Mouse (Mus musculus): Measurements from ENCODE around the gene Cd109. TPM values are rescaled to one million over a fixed set of nuclear protein-coding genes. Genes with fewer than 3 reads are reported as not detected.

Gene Cd109
- polyA plus RNA-seq, 1 experiment from 2014 or later = 14.2 TPM

DNA sequence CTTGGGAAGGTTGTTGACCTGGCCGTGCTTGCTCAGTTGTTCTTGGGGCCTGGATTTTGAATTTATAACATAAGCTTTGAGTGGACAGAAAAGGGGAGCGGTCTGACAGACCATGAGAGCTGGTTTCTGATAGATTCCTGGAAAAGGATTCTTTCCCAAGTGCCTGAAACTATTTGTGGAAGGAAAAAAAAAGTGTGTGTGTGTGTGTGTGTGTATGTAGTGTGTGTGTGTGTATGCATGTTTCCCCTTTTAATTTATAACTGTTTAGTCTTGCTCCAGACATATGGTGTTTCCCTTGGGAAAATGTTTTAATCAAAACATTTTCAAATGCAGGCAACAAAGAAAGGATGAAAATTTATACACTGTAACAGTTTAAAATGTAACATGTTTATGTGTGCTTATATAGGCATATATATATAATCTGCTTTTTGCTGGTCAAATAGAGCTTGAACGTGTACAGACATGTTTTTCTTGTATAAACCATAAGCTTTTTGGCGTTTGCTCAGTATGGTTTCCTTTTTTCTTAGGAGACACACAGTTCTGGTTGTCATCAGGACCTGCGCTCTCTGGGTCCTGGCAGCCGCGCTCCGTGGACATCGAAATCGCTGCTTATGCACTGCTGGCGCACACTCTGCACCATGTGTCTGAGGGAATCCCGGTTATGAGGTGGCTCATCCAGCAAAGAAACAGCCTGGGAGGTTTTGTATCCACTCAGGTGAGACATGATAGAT, 87.3 kb downstream of the Cd109 start:
- H3K4me1 ChIP-seq (ENCODE audit: insufficient read depth) = no peaks in the 10 kb centered on the region
- H3K27me3 ChIP-seq (ENCODE audit: insufficient read depth, low read length) = no peaks in the 10 kb centered on the region
- H3K4me2 ChIP-seq = no peak overlapping the region
- no peak overlapping the region for H3K9ac ChIP-seq
- H3K9me3 ChIP-seq (ENCODE audit: low read depth, low read length) = peaks cover 8% of the 10 kb centered on the region; the same call in 1 of the 2 replicates
- no peak overlapping the region; the same call in 1 of the 2 replicates for H3K27ac ChIP-seq (ENCODE audit: low read depth)
- TF ChIP-seq CTCF (IDR thresholded peaks at IDR 0.05; ENCODE audit: low read depth) = no peak
- H3K4me3 ChIP-seq (ENCODE audit: low read depth, low read length) = no peak overlapping the region
- peak; percentile 12 for DNase-seq
- no peaks in the 10 kb centered on the region for H3K36me3 ChIP-seq (ENCODE audit: insufficient read depth)
- ATAC-seq (ENCODE audit: insufficient read depth) = peak; percentile 31; the same call in 1 of the 2 replicates
- WGBS = 77% methylated on average over 12 of the region's 12 CpGs

GRCm38 (mm10) chr9:78720888-78721798, 105.8 kb downstream of the Cd109 start:
- ATAC-seq (ENCODE audit: insufficient read depth) (no peak), DNase-seq (peak; percentile 23)
- no peaks in the 10 kb centered on the region for H3K27me3 ChIP-seq (ENCODE audit: insufficient read depth, low read length)
- H3K4me1 ChIP-seq (ENCODE audit: insufficient read depth) = no peaks in the 10 kb centered on the region
- H3K9me3 ChIP-seq (ENCODE audit: low read depth, low read length) = no peaks in the 10 kb centered on the region
- H3K9ac ChIP-seq = no peak overlapping the region
- 62% methylated on average over 6 of the region's 6 CpGs for WGBS
- no peak overlapping the region for H3K4me3 ChIP-seq (ENCODE audit: low read depth, low read length)
- no peaks in the 10 kb centered on the region for H3K36me3 ChIP-seq (ENCODE audit: insufficient read depth)
- no peak overlapping the region for H3K4me2 ChIP-seq
- no peak overlapping the region for H3K27ac ChIP-seq (ENCODE audit: low read depth)
- peak; percentile 48 for TF ChIP-seq CTCF (IDR thresholded peaks at IDR 0.05; ENCODE audit: low read depth)

DNA sequence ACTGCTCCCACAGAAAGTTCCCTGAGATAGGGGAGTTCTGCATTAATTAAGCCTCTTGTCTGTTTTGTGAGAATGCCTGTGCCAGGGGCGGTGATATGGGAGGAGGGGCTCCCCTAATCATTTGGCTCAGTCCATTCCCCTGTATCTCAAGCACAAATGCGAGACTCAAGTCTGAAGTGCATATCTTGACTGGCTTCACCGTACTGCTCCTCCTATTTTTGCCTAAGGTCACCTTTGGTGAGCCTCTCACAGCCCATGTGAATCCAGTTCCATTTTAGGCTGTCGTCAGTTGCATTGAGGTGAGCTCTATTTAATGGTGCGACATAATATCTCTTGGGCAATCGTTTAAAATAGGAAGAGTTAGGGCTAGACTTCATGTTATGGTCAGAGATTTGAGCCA, 116.6 kb downstream of the Cd109 start:
- ATAC-seq (ENCODE audit: insufficient read depth) = no peak
- 65% methylated on average over 6 of the region's 6 CpGs for WGBS
- no peak overlapping the region for H3K27ac ChIP-seq (ENCODE audit: low read depth)

DNA sequence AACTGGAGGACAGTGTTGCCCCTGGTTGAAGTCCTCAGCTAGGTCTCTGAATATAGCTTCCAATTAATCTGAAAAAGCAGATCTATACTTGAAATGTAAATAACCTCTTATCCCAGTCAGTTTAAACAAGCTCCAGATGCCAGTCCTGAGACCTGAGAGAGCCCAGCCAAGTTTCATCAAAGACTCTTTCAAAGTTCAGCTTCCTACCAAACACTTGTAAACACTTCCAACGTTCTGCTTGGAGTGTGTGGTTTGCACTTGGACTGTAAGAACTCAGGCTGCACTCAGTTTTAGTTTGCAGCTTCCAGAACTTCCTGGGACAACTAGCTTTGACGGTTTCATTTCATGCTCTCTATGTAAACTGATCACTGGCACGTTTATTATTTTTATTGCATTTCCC, 120.2 kb downstream of the Cd109 start:
- ATAC-seq (ENCODE audit: insufficient read depth) = 0 out of 2 replicates have a peak, but pooled peaks have one; percentile 38
- H3K36me3 ChIP-seq (ENCODE audit: insufficient read depth) = no peaks in the 10 kb centered on the region
- H3K9ac ChIP-seq = no peak overlapping the region
- H3K27me3 ChIP-seq (ENCODE audit: insufficient read depth, low read length) = no peaks in the 10 kb centered on the region
- no peak for TF ChIP-seq CTCF (IDR thresholded peaks at IDR 0.05; ENCODE audit: low read depth)
- H3K4me3 ChIP-seq (ENCODE audit: low read depth, low read length) = no peak overlapping the region
- 20% methylated on average over 3 of the region's 3 CpGs for WGBS
- H3K4me1 ChIP-seq (ENCODE audit: insufficient read depth) = no peaks in the 10 kb centered on the region
- H3K9me3 ChIP-seq (ENCODE audit: low read depth, low read length) = no peaks in the 10 kb centered on the region
- no peak overlapping the region for H3K4me2 ChIP-seq
- no peak overlapping the region for H3K27ac ChIP-seq (ENCODE audit: low read depth)
- peak; percentile 51 for DNase-seq

More for the DNA sequence above, 116.6 kb downstream of the Cd109 start:
- DNase-seq = no peak
- no peaks in the 10 kb centered on the region for H3K27me3 ChIP-seq (ENCODE audit: insufficient read depth, low read length)
- H3K4me2 ChIP-seq = no peak overlapping the region
- no peak overlapping the region for H3K9ac ChIP-seq
- no peaks in the 10 kb centered on the region for H3K9me3 ChIP-seq (ENCODE audit: low read depth, low read length)
- no peaks in the 10 kb centered on the region for H3K36me3 ChIP-seq (ENCODE audit: insufficient read depth)
- no peak overlapping the region for H3K4me3 ChIP-seq (ENCODE audit: low read depth, low read length)
- TF ChIP-seq CTCF (IDR thresholded peaks at IDR 0.05; ENCODE audit: low read depth) = no peak
- no peaks in the 10 kb centered on the region for H3K4me1 ChIP-seq (ENCODE audit: insufficient read depth)

DNA sequence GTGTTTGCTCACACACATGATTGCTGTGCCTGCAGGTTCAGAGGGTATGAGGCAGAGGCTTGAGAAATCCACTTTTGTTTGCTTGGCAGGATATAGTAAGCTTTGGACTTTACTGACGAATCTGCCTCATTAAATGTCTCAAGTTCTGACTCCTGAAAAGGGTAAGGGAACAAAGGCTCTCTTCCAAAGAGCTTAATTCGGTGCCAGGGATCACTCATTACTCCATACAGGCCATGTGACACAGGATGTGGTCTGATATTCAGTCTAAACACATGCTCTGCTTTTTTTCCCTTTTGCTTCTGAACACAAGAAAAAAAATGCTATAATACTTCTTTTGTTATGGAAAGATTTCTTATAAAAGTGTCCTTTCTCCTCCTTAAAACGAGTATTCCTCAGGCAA, 126.7 kb downstream of the Cd109 start:
- Histone ChIP-seq H3K27ac (ENCODE audit: low read depth) (no peak overlapping the region), H3K9ac (no peak overlapping the region), H3K36me3 (ENCODE audit: insufficient read depth) (no peaks in the 10 kb centered on the region), H3K4me3 (ENCODE audit: low read depth, low read length) (no peak overlapping the region), H3K27me3 (ENCODE audit: insufficient read depth, low read length) (no peaks in the 10 kb centered on the region), H3K4me1 (ENCODE audit: insufficient read depth) (no peaks in the 10 kb centered on the region), H3K4me2 (no peak overlapping the region), H3K9me3 (ENCODE audit: low read depth, low read length) (no peaks in the 10 kb centered on the region)
- peak; percentile 28 for DNase-seq
- no peak; the same call in 1 of the 2 replicates for ATAC-seq (ENCODE audit: insufficient read depth)
- TF ChIP-seq CTCF (IDR thresholded peaks at IDR 0.05; ENCODE audit: low read depth) = no peak
- 28% methylated on average over 3 of the region's 3 CpGs for WGBS

GRCm38 (mm10) chr9:78750246-78750645, 134.9 kb downstream of the Cd109 start:
- peak; percentile 15 for DNase-seq

More at GRCm38 (mm10) chr9:78750246-78750645, 134.9 kb downstream of the Cd109 start:
- Histone ChIP-seq H3K4me2 (no peak overlapping the region), H3K36me3 (ENCODE audit: insufficient read depth) (no peaks in the 10 kb centered on the region), H3K9ac (no peak overlapping the region), H3K27ac (ENCODE audit: low read depth) (no peak overlapping the region), H3K4me1 (ENCODE audit: insufficient read depth) (no peaks in the 10 kb centered on the region), H3K9me3 (ENCODE audit: low read depth, low read length) (no peaks in the 10 kb centered on the region), H3K27me3 (ENCODE audit: insufficient read depth, low read length) (no peaks in the 10 kb centered on the region), H3K4me3 (ENCODE audit: low read depth, low read length) (no peak overlapping the region)
- no peak for TF ChIP-seq CTCF (IDR thresholded peaks at IDR 0.05; ENCODE audit: low read depth)
- 54% methylated on average over 3 of the region's 3 CpGs for WGBS
- peak; percentile 41; the same call in 1 of the 2 replicates for ATAC-seq (ENCODE audit: insufficient read depth)

Other genes with a start within 250 kb of the Cd109 start
- not detected in 2 replicates for gene Dppa5a, start 247.4 kb upstream of the Cd109 start, polyA plus RNA-seq (2014; fragmentation: Nextera tagmentation; extraction: Ambion mirVana)
- 1.7 and 2.9 TPM in 2 replicates for gene Ooep, start 236.8 kb upstream of the Cd109 start, polyA plus RNA-seq (2014; fragmentation: Nextera tagmentation; extraction: Ambion mirVana)
- gene Ddx43, start 219.8 kb upstream of the Cd109 start, polyA plus RNA-seq (2014; fragmentation: Nextera tagmentation; extraction: Ambion mirVana) = 0.14 and 0.18 TPM in 2 replicates
- gene Cgas, start 172.3 kb upstream of the Cd109 start, polyA plus RNA-seq (2014; fragmentation: Nextera tagmentation; extraction: Ambion mirVana) = 3.1 and 3.4 TPM in 2 replicates
- gene Mto1, start 167.3 kb upstream of the Cd109 start, polyA plus RNA-seq (2014; fragmentation: Nextera tagmentation; extraction: Ambion mirVana) = 25.0 and 26.8 TPM in 2 replicates
- 0.38 and 1.0 TPM in 2 replicates for gene Gm17324, start 166.8 kb upstream of the Cd109 start, polyA plus RNA-seq (2014; fragmentation: Nextera tagmentation; extraction: Ambion mirVana)
- 5,431 and 5,487 TPM in 2 replicates for gene Eef1a1, start 126.4 kb upstream of the Cd109 start, polyA plus RNA-seq (2014; fragmentation: Nextera tagmentation; extraction: Ambion mirVana)
- gene Slc17a5, start 27.5 kb upstream of the Cd109 start, polyA plus RNA-seq (2014; fragmentation: Nextera tagmentation; extraction: Ambion mirVana) = 12.2 and 12.7 TPM in 2 replicates